Mouse (Mus musculus): ENCODE measurements at regions not wholly inside any gene's neighbourhood (a gene's known extent, or its start where the extent isn't known, plus 50 kb on each side); places are given as distances from the start of the nearest gene placed in this dataset.

GRCm38 (mm10) chr3:48823360-48823759 is 933.8 kb downstream of the Pcdh18 start:
- no peaks in the 10 kb centered on the region for H3K36me3 ChIP-seq (replicated peaks; ENCODE audit: control insufficient read depth, insufficient read depth, low read length)
- H3K9me3 ChIP-seq (replicated peaks; ENCODE audit: control insufficient read depth, low read length), result no peaks in the 10 kb centered on the region
- no peak for ATAC-seq (ENCODE audit: insufficient read depth, low read depth)
- H3K27me3 ChIP-seq (ENCODE audit: control insufficient read depth, insufficient read depth, low read length), result no peaks in the 10 kb centered on the region
- H3K4me2 ChIP-seq (ENCODE audit: low read depth, low read length), result no peak overlapping the region
- no peak overlapping the region for H3K9ac ChIP-seq (replicated peaks; ENCODE audit: low read depth, low read length)
- no peak for TF ChIP-seq CTCF (IDR thresholded peaks at IDR 0.05; ENCODE audit: low read depth)
- WGBS, result 60% methylated on average over 6 of the region's 6 CpGs
- H3K4me1 ChIP-seq (ENCODE audit: control insufficient read depth, insufficient read depth), result no peaks in the 10 kb centered on the region
- DNase-seq (ENCODE audit: low spot score), result no peak
- H3K27ac ChIP-seq (ENCODE audit: low read depth), result no peak overlapping the region
- H3K4me3 ChIP-seq (ENCODE audit: low read depth, low read length), result no peak overlapping the region

GRCm38 (mm10) chr3:48804398-48804797 is 952.7 kb downstream of the Pcdh18 start:
- H3K4me1 ChIP-seq (ENCODE audit: control insufficient read depth, insufficient read depth), result no peaks in the 10 kb centered on the region
- 70% methylated on average over 5 of the region's 5 CpGs for WGBS
- DNase-seq (ENCODE audit: low spot score) (no peak), ATAC-seq (ENCODE audit: insufficient read depth, low read depth) (no peak)
- H3K4me2 ChIP-seq (ENCODE audit: low read depth, low read length), result no peak overlapping the region
- H3K9ac ChIP-seq (replicated peaks; ENCODE audit: low read depth, low read length), result no peak overlapping the region
- TF ChIP-seq EP300 (IDR thresholded peaks at IDR 0.05; ENCODE audit: low read depth) (no peak), CTCF (IDR thresholded peaks at IDR 0.05; ENCODE audit: low read depth) (no peak)
- H3K36me3 ChIP-seq (replicated peaks; ENCODE audit: control insufficient read depth, insufficient read depth, low read length), result no peaks in the 10 kb centered on the region
- H3K9me3 ChIP-seq (replicated peaks; ENCODE audit: control insufficient read depth, low read length), result no peaks in the 10 kb centered on the region
- H3K27ac ChIP-seq (ENCODE audit: low read depth), result no peak overlapping the region
- no peaks in the 10 kb centered on the region for H3K27me3 ChIP-seq (ENCODE audit: control insufficient read depth, insufficient read depth, low read length)
- no peak overlapping the region for H3K4me3 ChIP-seq (ENCODE audit: low read depth, low read length)

GRCm38 (mm10) chr3:48771709-48772108 is 985.4 kb downstream of the Pcdh18 start:
- no peaks in the 10 kb centered on the region for H3K4me1 ChIP-seq (ENCODE audit: control insufficient read depth, insufficient read depth)
- no peak overlapping the region for H3K27ac ChIP-seq (ENCODE audit: low read depth)
- H3K27me3 ChIP-seq (ENCODE audit: control insufficient read depth, insufficient read depth, low read length), result no peaks in the 10 kb centered on the region
- ATAC-seq (ENCODE audit: insufficient read depth, low read depth), result no peak
- H3K4me3 ChIP-seq (ENCODE audit: low read depth, low read length), result no peak overlapping the region
- no peaks in the 10 kb centered on the region for H3K36me3 ChIP-seq (replicated peaks; ENCODE audit: control insufficient read depth, insufficient read depth, low read length)
- TF ChIP-seq EP300 (IDR thresholded peaks at IDR 0.05; ENCODE audit: low read depth), result no peak
- TF ChIP-seq CTCF (IDR thresholded peaks at IDR 0.05; ENCODE audit: low read depth), result no peak
- WGBS, result 82% methylated on average over 4 of the region's 4 CpGs
- no peak overlapping the region for H3K4me2 ChIP-seq (ENCODE audit: low read depth, low read length)
- no peaks in the 10 kb centered on the region for H3K9me3 ChIP-seq (replicated peaks; ENCODE audit: control insufficient read depth, low read length)
- DNase-seq (ENCODE audit: low spot score), result no peak
- H3K9ac ChIP-seq (replicated peaks; ENCODE audit: low read depth, low read length), result no peak overlapping the region
